Comparison of ENCODE assay signal across 24 mouse cellular contexts in the genomic region with DNA sequence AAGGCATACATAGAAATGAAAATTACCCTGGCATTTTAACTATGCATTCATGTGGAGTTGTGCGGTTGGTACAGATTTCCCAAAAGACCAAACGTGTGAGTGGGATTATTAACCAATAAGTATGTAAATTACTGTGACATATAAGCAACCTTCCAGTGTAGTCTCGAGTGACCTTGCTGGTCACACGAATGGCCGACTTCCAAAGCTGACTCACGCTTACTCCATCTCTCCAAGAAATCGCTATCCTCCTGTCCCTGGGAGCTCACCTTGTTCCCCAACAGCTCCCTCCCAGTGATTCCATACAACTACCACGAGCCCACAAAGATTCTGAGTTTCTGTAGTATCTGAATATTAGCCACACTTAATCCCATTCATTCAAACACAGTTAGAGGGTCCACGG.
DNase-seq lines count a peak whose midpoint lies in the region; TF ChIP-seq lines count a peak whose summit lies in the region.
"Had no signal": no experiment of that assay in that cellular context is flagged by ENCODE, and none has a peak within 500 bp of the region (broad histone marks: within the 10 kb centered on the region; RNA-seq: fewer than 3 reads in every experiment).

No protein-coding gene starts in this region.

- WGBS in thymus, adult 2 months, result 89% methylated on average over 9 of the region's 9 CpGs

- no peak for TF ChIP-seq POLR2A in thymus, adult 2 months (IDR thresholded peaks at IDR 0.05; ENCODE audit: control insufficient read depth, extremely low read depth, insufficient read depth, low read length, poor library complexity)

- no peaks in the 10 kb centered on the region for H3K36me3 ChIP-seq in thymus, adult 2 months (ENCODE audit: control insufficient read depth, insufficient read depth, low read length)
- H3K36me3 ChIP-seq: embryonic facial prominence, embryonic 12.5 days; embryonic facial prominence, embryonic 15.5 days; heart, embryonic 13.5 days had no signal

- no peaks in the 10 kb centered on the region for H3K4me1 ChIP-seq in thymus, adult 2 months (replicated peaks; ENCODE audit: control insufficient read depth, insufficient read depth, low read length)
- H3K4me1 ChIP-seq: embryonic facial prominence, embryonic 12.5 days; embryonic facial prominence, embryonic 15.5 days; heart, embryonic 13.5 days had no signal

- peak; percentile 43 to 75 for DNase-seq in adrenal gland, adult (ENCODE audit: inconsistent age in 2 of 2, low spot score in 1 of 2)
- DNase-seq in adrenal gland, postnatal 4 days (ENCODE audit: low spot score in 2 of 2), result no peak
- peak; percentile 10 for DNase-seq in 3T3-L1 (ENCODE audit: low read depth, low spot score)
- DNase-seq in adrenal gland, postnatal 10 days, result peak; percentile 21
- DNase-seq in adrenal gland, postnatal 36 days, result peak; percentile 54 to 63
- no peak for DNase-seq in lung, postnatal 4 days
- DNase-seq in gastrocnemius, postnatal 36 days, result no peak
- no peak for DNase-seq in thymus, adult 2 months
- DNase-seq: B cell, adult 2 months; cerebellum, adult 11 months; cerebellum, adult 2 months; cerebellum, adult 9-11 months; cerebellum, postnatal 25 days; forebrain, postnatal 0 days; gastrocnemius, postnatal 25 days; heart, adult 18-20 months; heart, postnatal 14 days; heart, postnatal 4 days; kidney, adult 18-20 months had no signal

- intact Hi-C loops in gastrocnemius, postnatal 36 days (cut with DNase I), result no loop called here

- H3K27me3 ChIP-seq in thymus, adult 2 months (ENCODE audit: control insufficient read depth, insufficient read depth, low read length), result no peaks in the 10 kb centered on the region
- H3K27me3 ChIP-seq: embryonic facial prominence, embryonic 12.5 days; embryonic facial prominence, embryonic 15.5 days; heart, embryonic 13.5 days had no signal

- TF ChIP-seq CTCF in thymus, adult 2 months (IDR thresholded peaks at IDR 0.05; ENCODE audit: borderline replicate concordance, control insufficient read depth, extremely low read depth, insufficient read depth, low read length, poor library complexity), result no peak

- H3K27ac ChIP-seq in thymus, adult 2 months (ENCODE audit: control insufficient read depth, insufficient read depth, low read length), result no peak overlapping the region
- H3K27ac ChIP-seq: embryonic facial prominence, embryonic 12.5 days; embryonic facial prominence, embryonic 15.5 days; heart, embryonic 13.5 days; hindbrain, embryonic 14.5 days; hindbrain, postnatal 0 days had no signal

- no peak overlapping the region for H3K4me3 ChIP-seq in thymus, adult 2 months (ENCODE audit: control insufficient read depth, insufficient read depth, low read length)
- H3K4me3 ChIP-seq: embryonic facial prominence, embryonic 12.5 days; embryonic facial prominence, embryonic 15.5 days; heart, embryonic 13.5 days had no signal

Comparison
In these comparisons a context has a peak if more than half of its experiments do, and no peak if none do; other contexts are left out.
1. DNase-seq: peak in adrenal gland, adult (2 of 2), 3T3-L1 (single experiment), adrenal gland, postnatal 10 days (single experiment) and adrenal gland, postnatal 36 days (2 of 2); none in adrenal gland, postnatal 4 days (0 of 2), lung, postnatal 4 days (0 of 2), gastrocnemius, postnatal 36 days (0 of 2) and thymus, adult 2 months (single experiment).